Mouse (Mus musculus): ENCODE results near the gene Btnl2.

DNA sequence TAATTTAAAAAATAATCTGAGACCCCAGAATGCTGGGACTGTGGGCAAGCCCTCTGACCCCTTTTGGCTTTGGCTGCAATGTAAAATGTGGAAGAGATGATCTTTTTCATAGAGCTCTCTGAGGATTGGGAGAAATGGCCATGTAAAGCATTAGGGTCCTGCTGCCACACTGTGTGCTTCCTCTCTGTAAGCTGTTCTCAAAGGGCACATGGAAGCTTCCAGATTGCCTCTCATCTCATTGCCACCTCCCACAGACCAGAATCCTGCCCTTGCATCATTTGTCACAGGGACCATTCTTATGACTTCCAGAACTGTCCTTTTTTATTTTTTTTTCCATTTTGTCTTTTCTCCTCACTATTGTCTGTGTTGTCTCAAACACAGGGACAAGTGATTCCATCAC, 47.4 kb upstream of the Btnl2 start:
- TF ChIP-seq CHD2 (IDR thresholded peaks at IDR 0.05; ENCODE audit: low read depth, low read length) = no peak
- TF ChIP-seq ZC3H11A (IDR thresholded peaks at IDR 0.05; ENCODE audit: borderline replicate concordance, low read depth, low read length) = no peak
- no peak for TF ChIP-seq ZNF384 (IDR thresholded peaks at IDR 0.05; ENCODE audit: low read depth, low read length)
- no peak for TF ChIP-seq MAFK (IDR thresholded peaks at IDR 0.05; ENCODE audit: insufficient read depth, low read depth, low read length)
- TF ChIP-seq HCFC1 (IDR thresholded peaks at IDR 0.05; ENCODE audit: borderline replicate concordance, insufficient read depth, low read length) = no peak
